Mouse (Mus musculus) embryonic facial prominence, embryonic 15.5 days (tissue): ENCODE data around the gene Olfr954. TPM values are rescaled to one million over a fixed set of nuclear protein-coding genes. Genes with fewer than 3 reads are reported as not detected.

Experiments
- ATAC-seq: fragments of 200-750 bp; cut with Nextera tagmentation; 2 replicates; pipeline ENCODE4 v1.8.0; 2017; ENCODE audit warnings: low read depth, moderate TSS enrichment; ENCODE audit not compliant: insufficient number of reproducible peaks, low FRiP score, low TSS enrichment
- H3K27ac ChIP-seq: fragments of 300-500 bp; sonication (generic); replicated peaks from 2 replicates; pipeline ENCODE4 v1.5.1; 2015; ENCODE audit warnings: mild to moderate bottlenecking, inconsistent platforms
- H3K27me3 ChIP-seq: fragments of 300-500 bp; sonication (generic); 2 replicates; pipeline ENCODE4 v1.6.1; 2015; ENCODE audit warnings: inconsistent platforms
- H3K36me3 ChIP-seq: fragments of 300-500 bp; sonication (generic); 2 replicates; pipeline ENCODE4 v1.6.1; 2015; ENCODE audit warnings: mild to moderate bottlenecking, inconsistent platforms
- H3K4me1 ChIP-seq: fragments of 300-500 bp; sonication (generic); 2 replicates; pipeline ENCODE4 v1.6.1; 2015; ENCODE audit warnings: inconsistent platforms
- H3K4me2 ChIP-seq: fragments of 300-500 bp; sonication (generic); replicated peaks from 2 replicates; pipeline ENCODE4 v1.6.1; 2015; ENCODE audit warnings: mild to moderate bottlenecking, inconsistent platforms
- H3K4me3 ChIP-seq: fragments of 300-500 bp; sonication (generic); replicated peaks from 2 replicates; pipeline ENCODE4 v1.5.1; 2015; ENCODE audit warnings: mild to moderate bottlenecking, inconsistent platforms
- H3K9ac ChIP-seq: fragments of 300-500 bp; sonication (generic); 2 replicates; pipeline ENCODE4 v1.6.1; 2015; ENCODE audit warnings: inconsistent platforms
- H3K9me3 ChIP-seq: fragments of 300-500 bp; sonication (generic); replicated peaks from 2 replicates; pipeline ENCODE4 v1.6.1; 2016; ENCODE audit warnings: inconsistent platforms
- WGBS: fragments of 180-500 bp; shearing (Covaris S2); methylation state at CpG from one replicate; pipeline ENCODE4 v1.1.7; 2015; 5-methylcytosine and 5-hydroxymethylcytosine counted together
- polyA plus RNA-seq: library from polyadenylated mRNA; unstranded; fragments of >200 nt; fragmentation: Nextera tagmentation; extraction: Ambion mirVana; gene quantifications from 2 replicates; pipeline ENCODE4 v1.2.1, GENCODE M21; 2015

The Olfr954 gene
- not detected in 2 replicates for polyA plus RNA-seq

DNA sequence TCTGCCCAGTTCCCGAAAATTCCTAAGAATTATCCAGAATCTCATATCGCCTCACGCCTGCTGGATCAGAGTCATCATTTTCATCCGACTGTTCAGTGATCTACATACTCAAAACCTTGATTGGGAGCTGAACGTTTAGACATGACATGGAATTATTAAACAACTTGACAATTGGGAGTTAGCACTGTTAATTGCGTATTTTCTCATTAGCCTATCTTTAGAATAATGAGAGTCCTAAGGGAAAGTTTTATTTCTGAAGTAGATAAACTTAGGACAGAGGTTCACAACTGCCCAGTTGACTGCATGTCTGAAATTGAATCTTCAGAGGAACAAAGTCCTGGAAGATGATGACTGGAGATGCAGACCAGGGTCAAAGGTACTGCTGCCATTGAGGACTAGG, at the start of gene Olfr954:
Gene Olfr954 (plus strand): TSS at position 301 of the 400 bp plus-strand sequence.
- Histone ChIP-seq H3K27me3 (no peaks in the 10 kb centered on the region), H3K27ac (no peak within 1 kb of the TSS), H3K4me1 (no peaks in the 10 kb centered on the region), H3K9ac (no peak within 1 kb of the TSS), H3K4me2 (no peak within 1 kb of the TSS), H3K4me3 (no peak within 1 kb of the TSS), H3K36me3 (no peaks in the 10 kb centered on the region), H3K9me3 (no peaks in the 10 kb centered on the region)
- no peak for ATAC-seq
- 81% methylated on average over 6 of the region's 6 CpGs for WGBS

DNA sequence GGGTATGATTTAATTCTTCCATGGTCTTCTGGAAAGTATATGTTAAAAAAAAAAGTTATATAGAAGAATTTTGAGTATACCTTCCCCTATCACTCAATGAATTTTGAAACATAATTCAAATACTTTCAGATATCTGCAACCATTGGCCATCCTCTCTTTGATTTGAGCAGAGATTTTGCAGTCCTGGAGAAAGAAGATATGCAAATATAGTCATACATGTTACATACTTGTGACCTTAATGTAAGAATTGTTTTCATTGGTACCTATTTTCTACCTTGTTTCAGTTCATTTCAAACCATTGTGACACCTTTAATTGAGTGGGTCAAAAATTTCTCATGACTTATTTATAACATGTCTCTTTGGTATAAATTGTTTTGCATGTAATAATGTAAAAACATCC, 29.5 kb upstream of the Olfr954 start, which contains the start of gene Olfr952:
Gene Olfr952 (minus strand): TSS at position 101 of the 400 bp plus-strand sequence.
- Histone ChIP-seq H3K9ac (no peak within 1 kb of the TSS), H3K36me3 (no peaks in the 10 kb centered on the region), H3K27me3 (no peaks in the 10 kb centered on the region), H3K9me3 (no peaks in the 10 kb centered on the region), H3K4me1 (no peaks in the 10 kb centered on the region), H3K4me3 (no peak within 1 kb of the TSS), H3K27ac (no peak within 1 kb of the TSS), H3K4me2 (no peak within 1 kb of the TSS)
- no peak for ATAC-seq

DNA sequence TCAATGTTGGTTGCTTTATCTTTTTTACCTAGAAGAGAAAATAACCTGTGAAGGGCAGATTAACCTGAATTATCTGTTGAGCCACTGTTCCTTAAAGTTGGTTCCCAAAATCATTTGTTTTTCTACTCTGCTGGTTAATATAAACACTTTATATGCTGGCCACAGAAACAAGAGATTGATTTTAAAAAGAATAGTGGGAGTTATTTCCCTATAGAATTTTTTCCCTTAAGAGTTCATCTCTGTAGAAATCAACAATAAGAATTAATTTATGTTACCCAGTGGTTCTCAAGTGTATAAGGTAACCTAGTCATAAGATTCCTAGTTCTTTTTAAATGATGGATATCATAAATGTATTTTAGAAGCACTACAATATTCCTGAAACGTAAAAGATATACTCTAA, 15.3 kb downstream of the Olfr954 start, which contains the start of gene Olfr955:
Gene Olfr955 (minus strand): TSS at position 101 of the 400 bp plus-strand sequence.
- Histone ChIP-seq H3K4me1 (no peaks in the 10 kb centered on the region), H3K4me3 (no peak within 1 kb of the TSS), H3K27me3 (no peaks in the 10 kb centered on the region), H3K4me2 (no peak within 1 kb of the TSS), H3K9me3 (no peaks in the 10 kb centered on the region), H3K9ac (no peak within 1 kb of the TSS), H3K36me3 (no peaks in the 10 kb centered on the region), H3K27ac (no peak within 1 kb of the TSS)
- ATAC-seq: no peak
- WGBS: 52% methylated on average over 1 of the region's 1 CpGs

DNA sequence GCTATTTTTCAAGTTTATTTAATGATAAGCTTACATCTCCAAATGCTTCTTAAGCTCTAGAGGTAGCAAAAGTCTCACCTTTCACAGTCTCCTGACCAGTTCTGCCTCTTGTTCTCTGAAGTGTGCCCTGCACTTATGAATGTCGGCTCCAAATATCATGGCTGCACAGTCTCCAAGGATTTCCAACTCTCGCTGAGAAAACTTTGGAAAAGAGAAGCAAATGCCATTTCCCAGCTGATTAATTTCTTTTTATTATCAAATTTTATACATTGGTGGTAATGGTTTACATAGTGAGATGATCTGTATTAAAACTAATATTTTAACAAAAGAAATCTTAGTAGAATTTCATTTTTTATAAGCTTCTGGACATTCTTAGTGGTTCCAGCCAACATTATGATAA, 37.4 kb downstream of the Olfr954 start, which contains the start of gene Olfr44:
Gene Olfr44 (minus strand): TSS at position 101 of the 400 bp plus-strand sequence.
- no peak for ATAC-seq
- WGBS: 91% methylated on average over 2 of the region's 2 CpGs
- Histone ChIP-seq H3K27ac (no peak within 1 kb of the TSS), H3K27me3 (no peaks in the 10 kb centered on the region), H3K4me3 (no peak within 1 kb of the TSS), H3K4me2 (no peak within 1 kb of the TSS), H3K36me3 (no peaks in the 10 kb centered on the region), H3K9me3 (no peaks in the 10 kb centered on the region), H3K9ac (no peak within 1 kb of the TSS), H3K4me1 (no peaks in the 10 kb centered on the region)

DNA sequence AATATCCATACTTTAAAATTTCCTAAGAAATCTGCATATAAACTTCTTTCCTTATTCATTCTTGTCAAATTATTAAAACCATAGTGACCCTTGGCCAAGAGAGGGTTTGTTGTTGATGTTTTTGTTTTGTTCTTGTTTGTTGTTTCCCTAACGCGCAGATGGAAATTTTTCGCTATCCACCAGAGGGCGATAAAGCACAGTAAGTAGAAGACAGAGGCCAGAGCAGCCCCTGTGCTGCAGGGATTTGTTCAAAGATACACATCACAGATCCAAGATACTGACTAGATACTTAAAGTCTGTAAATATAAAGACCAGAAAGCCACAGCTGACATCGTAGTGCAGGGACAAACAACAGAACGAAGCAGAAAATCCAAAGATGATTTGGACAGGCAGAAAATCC, 52.5 kb downstream of the Olfr954 start:
- H3K9me3 ChIP-seq: no peaks in the 10 kb centered on the region
- WGBS: 5% methylated on average over 6 of the region's 6 CpGs
- no peak overlapping the region for H3K4me2 ChIP-seq
- H3K36me3 ChIP-seq: no peaks in the 10 kb centered on the region
- H3K27ac ChIP-seq: no peak overlapping the region
- no peak for ATAC-seq
- H3K4me3 ChIP-seq: no peak overlapping the region
- H3K27me3 ChIP-seq: no peaks in the 10 kb centered on the region
- H3K9ac ChIP-seq: no peak overlapping the region
- H3K4me1 ChIP-seq: no peaks in the 10 kb centered on the region

DNA sequence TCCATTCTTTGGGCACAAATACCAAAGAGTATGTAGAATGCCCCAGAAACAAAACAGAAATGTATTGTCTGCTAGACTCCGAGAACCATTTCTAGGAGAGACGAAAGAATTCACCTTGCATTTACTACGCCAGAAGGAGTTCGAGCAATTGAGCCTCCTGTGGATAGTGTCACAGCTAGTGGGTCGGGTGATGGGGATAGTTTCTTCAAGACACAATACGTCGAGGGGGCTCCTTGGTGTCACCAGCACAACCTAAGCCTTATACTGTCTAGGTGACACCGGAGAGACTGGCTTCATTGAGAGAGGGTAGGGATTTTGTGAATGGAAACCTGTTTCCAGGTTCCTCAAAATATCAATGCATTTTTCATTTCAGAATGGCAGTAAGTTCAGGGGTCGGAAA, 52.9 kb downstream of the Olfr954 start:
- 80% methylated on average over 9 of the region's 9 CpGs for WGBS
- Histone ChIP-seq H3K36me3 (no peaks in the 10 kb centered on the region), H3K9me3 (no peaks in the 10 kb centered on the region), H3K27ac (no peak overlapping the region), H3K4me2 (no peak overlapping the region), H3K27me3 (no peaks in the 10 kb centered on the region), H3K4me1 (no peaks in the 10 kb centered on the region), H3K4me3 (no peak overlapping the region), H3K9ac (no peak overlapping the region)
- no peak for ATAC-seq

Other genes starting within 250 kb of the Olfr954 start
- 0.05 TPM in 1 of 2 replicates, not detected in the other for gene Olfr1537, start 206.7 kb upstream of the Olfr954 start, polyA plus RNA-seq
- gene Olfr945, start 179.9 kb upstream of the Olfr954 start, polyA plus RNA-seq: not detected in 2 replicates
- not detected in 2 replicates for gene Olfr948, start 130.7 kb upstream of the Olfr954 start, polyA plus RNA-seq
- 0.11 TPM in 1 of 2 replicates, not detected in the other for gene Olfr951, start 69.3 kb upstream of the Olfr954 start, polyA plus RNA-seq
- not detected in 2 replicates for gene Olfr952, start 29.6 kb upstream of the Olfr954 start, polyA plus RNA-seq
- not detected in 2 replicates for gene Olfr955, start 15.2 kb downstream of the Olfr954 start, polyA plus RNA-seq
- not detected in 2 replicates for gene Olfr44, start 37.3 kb downstream of the Olfr954 start, polyA plus RNA-seq
- 0.40 and 0.59 TPM in 2 replicates for gene Olfr957, start 59.1 kb downstream of the Olfr954 start, polyA plus RNA-seq
- gene Olfr958, start 97.4 kb downstream of the Olfr954 start, polyA plus RNA-seq: 0.04 TPM in 1 of 2 replicates, not detected in the other
- 0.14 and 0.19 TPM in 2 replicates for gene Olfr959, start 118.9 kb downstream of the Olfr954 start, polyA plus RNA-seq
- 87.5 and 106 TPM in 2 replicates for gene AW551984, start 147.7 kb downstream of the Olfr954 start, polyA plus RNA-seq
- gene Olfr148, start 154.0 kb downstream of the Olfr954 start, polyA plus RNA-seq: not detected in 2 replicates
- gene Olfr960, start 164.7 kb downstream of the Olfr954 start, polyA plus RNA-seq: not detected in 2 replicates
- gene Olfr961, start 188.4 kb downstream of the Olfr954 start, polyA plus RNA-seq: 0.09 and 0.32 TPM in 2 replicates
- gene Olfr963, start 210.5 kb downstream of the Olfr954 start, polyA plus RNA-seq: 0.09 TPM in 1 of 2 replicates, not detected in the other